Mouse (Mus musculus): ENCODE measurements around the gene Gm6040.

Gene Gm6040

GRCm38 (mm10) chr8:20921971-20922370 lies at the start of gene Gm6040:
Gm6040 (minus strand) TSS chr8:20922071.
- DNase-seq = no peak

DNA sequence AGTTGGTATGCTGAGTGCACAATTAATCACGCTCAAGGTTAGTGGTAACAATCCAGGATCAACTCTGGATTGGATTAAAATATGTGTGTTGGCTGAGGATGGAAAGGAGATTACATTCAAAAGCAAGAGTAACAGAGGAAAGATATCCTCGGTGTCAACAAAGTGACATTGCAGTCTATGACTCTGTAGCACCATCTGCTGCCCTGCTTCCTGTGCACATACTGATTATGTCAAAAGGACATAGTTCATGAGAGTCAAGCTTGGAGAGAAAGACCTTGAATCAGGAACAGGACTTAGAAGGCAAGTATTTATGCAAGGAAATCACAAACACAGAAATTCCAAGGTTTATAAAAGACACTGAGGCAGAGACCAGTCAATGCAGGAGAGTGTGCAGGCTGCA lies 42.7 kb upstream of the Gm6040 start:
- DNase-seq = no peak

DNA sequence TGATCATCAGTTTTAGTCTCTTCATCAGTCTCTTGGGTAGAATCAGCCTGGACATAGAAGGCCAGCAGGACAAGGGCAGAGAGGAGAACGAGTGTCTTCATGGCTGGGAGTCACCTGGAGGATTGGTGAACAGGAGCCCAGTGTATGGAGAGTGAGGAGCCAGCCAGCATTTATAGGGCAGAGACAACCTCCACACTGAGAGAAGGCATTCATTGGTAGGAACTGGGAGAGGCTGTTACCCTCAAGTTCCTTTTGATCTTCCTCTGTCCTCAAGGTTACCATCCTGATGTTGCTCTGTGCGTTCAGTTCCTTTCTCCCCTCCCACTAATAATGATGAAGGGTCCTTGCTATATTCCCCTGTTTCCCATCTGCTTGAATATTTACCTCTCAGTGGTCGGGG lies 22.7 kb upstream of the Gm6040 start, which contains the start of gene AY761185:
AY761185 (minus strand) TSS at position 101 of the 400 bp plus-strand sequence.
- DNase-seq = no peak

- no peak for DNase-seq
Observed at GRCm38 (mm10) chr8:20912288-20912687, 9.6 kb downstream of the Gm6040 start.

- no peak for DNase-seq
Observed at GRCm38 (mm10) chr8:20908256-20908655, 13.6 kb downstream of the Gm6040 start.

DNA sequence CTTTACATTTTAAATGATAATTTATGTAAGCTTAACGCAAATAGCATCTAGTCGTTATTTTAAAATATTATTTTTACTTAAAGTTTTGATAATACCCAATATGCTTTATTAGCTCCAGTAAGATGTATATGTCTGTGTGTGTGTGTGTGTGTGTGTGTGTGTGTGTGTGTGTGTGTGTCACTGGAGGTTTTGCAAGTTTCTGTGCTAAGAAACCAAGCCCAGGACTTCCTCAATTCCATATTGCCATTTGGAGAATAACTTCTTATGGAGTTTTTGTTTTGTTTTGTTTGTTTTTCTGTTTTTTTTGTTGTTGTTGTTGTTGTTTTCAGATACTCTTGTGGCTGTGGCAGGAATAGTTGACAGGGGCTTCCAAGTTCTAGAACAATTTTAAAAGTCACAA lies 14.8 kb downstream of the Gm6040 start:
- DNase-seq = no peak

- no peak for DNase-seq
Observed at GRCm38 (mm10) chr8:20902527-20902926, 19.3 kb downstream of the Gm6040 start, which contains the start of gene Gm15056. Gm15056 (minus strand) TSS chr8:20902627.

DNA sequence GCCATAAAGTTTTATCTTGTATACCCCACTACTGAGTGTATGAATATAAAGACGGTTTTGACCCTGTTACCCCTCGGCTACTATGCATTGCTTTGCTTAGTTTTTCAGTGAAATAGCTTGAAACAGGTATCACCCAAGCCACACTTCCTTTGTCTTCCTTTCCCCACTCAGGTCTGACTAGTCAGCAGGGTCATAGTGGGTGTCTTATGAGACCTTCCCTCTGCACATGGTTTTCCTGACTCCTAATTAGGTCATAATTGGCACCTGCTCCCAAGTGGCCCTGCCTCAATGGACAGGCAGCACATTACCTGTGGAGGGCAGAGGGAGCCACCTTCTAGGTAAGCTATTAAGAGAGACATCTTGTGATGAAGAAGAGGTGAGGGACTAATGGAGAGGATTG lies 29.5 kb downstream of the Gm6040 start, which contains the start of gene Defb33:
Defb33 (plus strand) TSS at position 301 of the 400 bp plus-strand sequence.
- DNase-seq = no peak

DNA sequence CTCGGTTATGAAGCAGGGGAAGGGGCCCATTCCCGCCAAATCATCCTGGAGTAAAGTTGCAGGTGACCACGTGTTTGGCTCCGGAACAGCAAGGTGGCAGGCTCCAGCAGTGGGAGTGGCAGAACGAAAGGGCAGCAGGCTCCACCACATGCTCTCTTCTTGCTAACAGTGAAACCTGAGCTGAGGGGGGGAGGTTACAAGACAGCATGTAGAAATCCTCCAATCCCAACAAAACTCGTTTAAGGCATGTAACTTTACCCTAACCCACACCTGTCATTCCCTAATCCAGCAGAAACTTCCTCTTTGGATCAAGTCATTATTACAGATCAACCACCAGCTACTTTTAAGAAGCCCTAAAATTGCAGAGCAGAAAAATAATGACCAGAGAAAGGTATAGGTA lies 47.3 kb downstream of the Gm6040 start:
- DNase-seq = no peak

Data from cerebellum, adult 9-10 months (tissue).